Mouse (Mus musculus) CH12.LX (cell line): ENCODE measurements at regions not wholly inside any gene's neighbourhood (a gene's known extent, or its start where the extent isn't known, plus 50 kb on each side); places are given as distances from the start of the nearest gene placed in this dataset.
"Not testable (repeated sequence)": the region's sequence is repeated elsewhere in the genome, so short reads cannot be mapped to it uniquely, and the experiment has no call there.

Source experiments
- BHLHE40 ChIP-seq: IDR thresholded peaks from 2 replicates; pipeline ENCODE4 v1.6.1; 2011; ENCODE audit warnings: mild to moderate bottlenecking, low read depth, low read length, improper control_type of control experiment
- CTCF ChIP-seq, 2 experiments: IDR thresholded peaks in 1 of 2; conservative IDR thresholded peaks in 1 of 2; 2 replicates each; pipeline ENCODE4 v1.5.1; 2011 to 2012; ENCODE audit warnings: low read depth in 2 of 2, low read length in 2 of 2, improper control_type of control experiment in 1 of 2, inconsistent platforms in 1 of 2, mild to moderate bottlenecking in 1 of 2, moderate library complexity in 1 of 2
- MXI1 ChIP-seq: IDR thresholded peaks from 2 replicates; pipeline ENCODE4 v1.6.1; 2011; ENCODE audit warnings: mild to moderate bottlenecking, low read depth, low read length, improper control_type of control experiment
- ZC3H11A ChIP-seq: IDR thresholded peaks from 2 replicates; pipeline ENCODE4 v1.6.1; 2012; ENCODE audit warnings: low read depth, mild to moderate bottlenecking, inconsistent platforms, low read length, improper control_type of control experiment

DNA sequence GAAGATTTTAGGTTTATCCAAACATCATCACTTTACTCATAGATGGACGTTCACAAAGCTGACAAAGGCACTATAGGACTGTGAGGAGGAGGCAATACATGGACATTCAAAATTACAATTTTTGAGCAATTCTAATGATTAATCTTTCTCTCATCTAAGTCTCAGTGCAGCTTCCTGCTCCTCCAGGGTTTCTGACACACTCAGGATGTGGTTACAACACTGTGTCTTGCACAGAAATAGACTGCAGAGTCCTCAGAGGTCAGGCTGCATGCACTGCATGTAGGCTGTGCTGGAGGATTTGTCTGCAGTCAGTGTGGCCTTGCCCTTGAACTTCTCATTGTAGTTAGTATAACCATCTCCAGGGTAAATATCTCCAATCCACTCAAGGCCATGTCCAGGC, 257.2 kb upstream of the Zfp386 start:
- not testable (repeated sequence) for TF ChIP-seq BHLHE40; CTCF (conservative IDR thresholded peaks at IDR 0.05 in 1 of 2, IDR thresholded peaks at IDR 0.05 in 1 of 2; ENCODE audit: low read depth in 2 of 2, low read length in 2 of 2); ZC3H11A; MXI1
